Mouse (Mus musculus): ENCODE data around the gene Gucy2c. TPM values are rescaled to one million over a fixed set of nuclear protein-coding genes. Genes with fewer than 3 reads are reported as not detected.

Gucy2c gene
- not detected in 2 replicates for polyA plus RNA-seq (2012)

GRCm38 (mm10) chr6:136781377-136781986 is at the start of gene Gucy2c:
Gene Gucy2c, minus strand, starts transcription at chr6:136781765.

GRCm38 (mm10) chr6:136827881-136828561 is 46.5 kb upstream of the Gucy2c start, which contains the start of gene Wbp11:
Gene Wbp11, minus strand, starts transcription at chr6:136828233.

GRCm38 (mm10) chr6:136827516-136827880 is 45.9 kb upstream of the Gucy2c start, which contains the start of gene BC049715:
Gene BC049715, plus strand, starts transcription at chr6:136827626.

GRCm38 (mm10) chr6:136808014-136808417 is 26.5 kb upstream of the Gucy2c start, which contains the start of gene H2afj:
Gene H2afj, plus strand, starts transcription at chr6:136808244.

GRCm38 (mm10) chr6:136803739-136804633 is 22.4 kb upstream of the Gucy2c start, which contains the start of gene Hist4h4:
Gene Hist4h4, minus strand, starts transcription at chr6:136804415.

GRCm38 (mm10) chr6:136661706-136662016 is 119.9 kb downstream of the Gucy2c start, which contains the start of gene Plbd1:
Gene Plbd1, minus strand, starts transcription at chr6:136661928.

Other genes starting within 250 kb of the Gucy2c start
- 19.4 and 21.6 TPM in 2 replicates for gene Plbd1, start 119.8 kb downstream of the Gucy2c start, polyA plus RNA-seq (2012)
- 0.93 and 1.2 TPM in 2 replicates for gene Hist4h4, start 22.6 kb upstream of the Gucy2c start, polyA plus RNA-seq (2012)
- gene H2afj, start 26.5 kb upstream of the Gucy2c start, polyA plus RNA-seq (2012) = 545 and 575 TPM in 2 replicates
- gene BC049715, start 45.9 kb upstream of the Gucy2c start, polyA plus RNA-seq (2012) = 2.3 and 4.9 TPM in 2 replicates
- gene Wbp11, start 46.5 kb upstream of the Gucy2c start, polyA plus RNA-seq (2012) = 221 and 222 TPM in 2 replicates
- not detected in 2 replicates for gene Smco3, start 53.7 kb upstream of the Gucy2c start, polyA plus RNA-seq (2012)
- gene Art4, start 76.0 kb upstream of the Gucy2c start, polyA plus RNA-seq (2012) = 1.3 and 1.8 TPM in 2 replicates
- not detected in 2 replicates for gene Mgp, start 94.1 kb upstream of the Gucy2c start, polyA plus RNA-seq (2012)
- not detected in 2 replicates for gene Erp27, start 140.4 kb upstream of the Gucy2c start, polyA plus RNA-seq (2012)
- 0.02 and 0.12 TPM in 2 replicates for gene Pde6h, start 142.1 kb upstream of the Gucy2c start, polyA plus RNA-seq (2012)
- gene Arhgdib, start 160.1 kb upstream of the Gucy2c start, polyA plus RNA-seq (2012) = 228 and 280 TPM in 2 replicates